Mouse (Mus musculus): ENCODE measurements around the gene Fzd1. TPM values are rescaled to one million over a fixed set of nuclear protein-coding genes. Genes with fewer than 3 reads are reported as not detected.

Gene Fzd1
- 36.9 and 40.9 TPM in 2 replicates for polyA plus RNA-seq (2015; fragmentation: Nextera tagmentation; extraction: Ambion mirVana)

DNA sequence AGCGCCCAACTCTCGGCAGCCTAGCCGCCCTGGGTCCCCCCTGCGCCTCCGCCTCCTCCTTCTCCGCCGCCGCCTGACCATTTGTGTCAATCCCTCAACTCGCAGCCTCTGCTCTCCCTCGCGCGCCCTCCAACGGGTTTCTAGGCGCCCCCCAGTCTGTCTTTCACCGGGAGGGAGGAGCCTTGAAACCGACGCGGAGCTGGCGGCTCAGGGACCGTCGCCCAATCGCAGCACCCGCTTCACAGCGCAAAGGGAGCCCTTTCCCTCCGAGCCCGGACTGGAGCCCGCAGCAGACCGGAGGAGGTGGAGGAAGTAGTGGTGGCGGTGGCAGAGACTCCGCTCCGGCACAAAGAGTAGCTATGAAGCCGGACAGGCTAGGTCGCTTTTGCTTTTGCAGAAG is at the start of gene Fzd1:
TSS of gene Fzd1 (minus strand) at position 134 of the 400 bp plus-strand sequence.

Small RNA genes within 50 kb of the gene (microRNA-seq; reads per million reads assigned to microRNA genes)
- not detected for gene Gm44483

Data from urinary bladder, postnatal 0 days (tissue).